12 mouse cellular contexts compared by ENCODE assay signal in the genomic region with DNA sequence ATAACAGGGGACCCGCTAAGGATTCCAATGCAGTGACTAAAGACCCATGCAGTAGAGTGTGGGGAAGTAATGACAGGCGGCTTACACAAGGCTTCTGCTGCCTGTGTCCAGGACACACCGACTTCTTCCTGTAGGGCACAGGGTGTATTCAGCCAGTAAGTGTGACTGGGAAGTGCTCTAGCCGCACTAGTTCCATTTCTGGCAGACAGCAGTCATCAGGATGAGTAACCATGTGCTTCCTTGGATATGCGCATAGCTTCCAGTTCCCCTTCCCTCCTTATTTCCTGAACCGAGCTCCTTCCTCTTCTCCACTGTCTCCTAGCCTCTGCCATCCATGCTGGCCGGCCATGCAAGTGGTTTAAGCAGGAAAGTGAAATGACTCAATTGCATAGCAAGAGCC.
"Had no signal": no experiment of that assay in that cellular context is flagged by ENCODE, and none has a peak within 500 bp of the region (broad histone marks: within the 10 kb centered on the region; RNA-seq: fewer than 3 reads in every experiment).

No protein-coding gene starts in this region.

- H3K9me3 ChIP-seq: limb, embryonic 12.5 days; megakaryocyte, embryonic 14.5 days; midbrain, embryonic 12.5 days had no signal

- H3K27ac ChIP-seq: limb, embryonic 12.5 days; liver, embryonic 14.5 days; midbrain, embryonic 12.5 days had no signal

- DNase-seq: kidney, adult 8-10 months; kidney, postnatal 25 days; liver; lung, adult 2 months; lung, postnatal 36 days; right cerebral cortex, adult 18-20 months; thymus, adult 2 months; thymus, postnatal 25 days had no signal

- H3K4me3 ChIP-seq: limb, embryonic 12.5 days; megakaryocyte, embryonic 14.5 days; midbrain, embryonic 12.5 days had no signal

- H3K27me3 ChIP-seq: limb, embryonic 12.5 days; megakaryocyte, embryonic 14.5 days; midbrain, embryonic 12.5 days had no signal

- H3K4me1 ChIP-seq: limb, embryonic 12.5 days; midbrain, embryonic 12.5 days had no signal
